Mouse (Mus musculus) thymus, postnatal 25 days (tissue): ENCODE measurements at regions not wholly inside any gene's neighbourhood (a gene's known extent, or its start where the extent isn't known, plus 50 kb on each side); places are given as distances from the start of the nearest gene placed in this dataset.

Experiments used
- DNase-seq: peaks from one replicate; pipeline ENCODE4 v3.0.0; 2022

DNA sequence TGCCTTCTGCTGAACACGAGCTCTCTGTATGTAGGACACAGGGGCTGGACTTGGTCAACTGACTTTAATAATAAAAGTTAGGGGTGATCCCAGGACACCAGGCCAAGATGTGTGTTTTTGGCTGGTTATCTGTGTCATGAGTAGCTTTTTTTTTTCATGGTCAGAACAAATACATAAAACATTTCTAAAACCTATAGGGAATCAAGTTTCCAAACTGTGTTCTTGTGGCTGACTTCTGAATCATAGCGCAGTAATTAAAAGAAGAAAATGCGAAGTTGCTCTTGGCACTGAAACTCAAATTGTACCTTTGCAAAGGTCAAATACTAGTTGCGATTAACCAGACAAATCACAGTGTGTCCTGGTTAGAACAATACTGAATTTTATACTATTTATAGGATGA, 189.5 kb upstream of the Maf start:
- no peak for DNase-seq

DNA sequence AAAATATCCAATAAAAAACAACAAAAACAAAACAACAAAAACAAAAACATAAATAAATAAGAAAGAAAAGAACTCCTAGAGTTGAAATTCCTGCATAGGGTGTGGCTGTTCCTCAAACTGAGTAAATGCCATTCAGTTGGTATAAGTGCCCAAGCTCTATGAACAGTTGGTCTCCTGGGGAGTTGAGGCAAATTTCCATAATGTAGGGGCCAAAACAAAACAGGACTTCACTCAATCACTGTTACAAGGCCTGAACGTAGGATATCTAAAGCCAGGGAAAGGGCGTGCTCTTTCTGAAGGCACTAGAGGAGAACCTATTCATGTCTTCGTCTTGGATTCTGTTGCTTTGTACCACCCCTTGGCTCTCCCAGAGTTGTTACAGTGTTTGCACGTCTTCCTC, 188.5 kb upstream of the Maf start:
- no peak for DNase-seq

DNA sequence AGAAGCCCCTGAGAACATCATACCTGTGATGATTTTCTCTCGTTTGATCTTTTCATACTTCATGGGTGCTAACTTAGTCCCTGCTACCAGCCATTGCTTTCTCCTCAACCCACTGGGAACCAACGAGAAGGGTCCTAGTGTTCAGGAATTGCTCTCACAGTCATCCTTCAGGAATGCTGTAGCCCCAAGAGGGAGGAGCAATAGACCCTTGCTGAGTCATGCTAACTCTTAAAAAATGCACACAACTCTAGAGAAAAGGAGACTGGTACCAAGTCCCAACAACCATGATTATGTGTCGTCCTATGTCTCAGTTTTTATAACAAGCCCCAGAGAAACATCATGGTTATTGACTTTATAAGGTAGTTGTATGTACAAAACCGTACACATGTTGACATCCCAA, 180.7 kb upstream of the Maf start:
- no peak for DNase-seq

DNA sequence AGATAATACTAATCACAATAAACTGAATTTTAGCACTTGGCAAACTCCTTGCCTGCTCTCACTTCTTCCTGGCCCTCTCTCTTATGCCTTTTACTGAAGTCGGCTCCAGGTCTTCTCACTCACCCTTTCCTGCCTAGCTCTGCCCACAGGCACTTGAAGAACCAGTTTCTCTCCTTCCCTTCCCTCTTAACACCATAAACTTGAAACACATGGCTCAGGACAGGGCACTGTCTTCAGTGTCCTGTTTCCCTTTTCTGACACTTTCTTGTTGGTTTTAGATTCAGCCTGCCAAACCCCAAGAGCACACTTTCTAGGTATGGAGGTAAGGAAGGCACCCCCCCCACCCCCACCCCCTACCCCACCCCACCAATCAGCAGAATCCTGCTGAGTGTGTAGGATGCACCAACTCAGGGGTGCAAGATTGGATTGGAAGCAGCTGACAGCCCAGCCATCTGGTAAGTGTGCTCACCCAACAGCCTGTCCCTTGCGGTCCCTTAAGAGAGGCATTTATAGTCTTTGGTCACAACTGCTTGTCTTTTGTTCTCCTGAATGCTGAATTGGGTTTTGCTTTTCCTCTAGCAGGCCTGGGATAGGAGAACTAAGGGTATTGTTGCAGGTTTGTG, 177.6 kb upstream of the Maf start:
- no peak for DNase-seq

DNA sequence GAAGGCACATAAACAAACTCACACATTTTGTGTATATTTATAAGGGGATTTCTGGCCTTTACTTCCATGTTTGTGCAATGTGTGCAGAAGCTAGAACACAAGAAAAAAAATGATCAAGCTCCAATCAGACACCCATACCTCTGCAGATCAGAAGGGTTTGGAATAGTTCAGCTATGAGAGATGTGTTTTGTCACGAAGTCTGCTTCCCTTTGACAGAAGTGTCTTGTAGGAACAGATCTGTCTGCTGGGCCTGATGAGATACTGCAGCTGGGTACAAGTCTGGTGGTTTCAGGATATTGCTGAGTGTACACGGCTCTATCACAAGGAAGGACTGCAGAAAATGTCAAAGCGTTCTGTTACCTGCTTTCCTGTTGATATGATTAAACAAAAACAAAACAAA, 176.2 kb upstream of the Maf start:
- no peak for DNase-seq

DNA sequence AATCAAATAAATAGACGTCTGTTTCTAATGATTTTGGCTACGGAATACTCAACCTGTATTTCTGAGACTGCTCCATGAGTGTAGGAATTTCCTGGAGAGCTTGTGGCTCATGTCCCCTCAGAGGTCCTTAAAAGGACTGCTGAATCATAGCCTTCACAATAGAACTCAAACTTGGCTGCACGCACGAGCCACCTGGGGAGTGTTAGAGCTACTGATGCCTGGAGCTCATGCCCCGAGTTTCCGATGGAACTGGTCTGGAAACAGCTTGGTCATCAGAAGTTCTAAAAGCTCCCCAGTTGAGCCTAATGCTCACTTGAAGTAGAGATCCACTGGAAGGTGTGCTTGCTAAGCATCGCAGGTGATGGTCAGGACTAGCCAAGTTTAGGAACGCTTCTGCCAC, 174.3 kb upstream of the Maf start:
- DNase-seq: no peak

DNA sequence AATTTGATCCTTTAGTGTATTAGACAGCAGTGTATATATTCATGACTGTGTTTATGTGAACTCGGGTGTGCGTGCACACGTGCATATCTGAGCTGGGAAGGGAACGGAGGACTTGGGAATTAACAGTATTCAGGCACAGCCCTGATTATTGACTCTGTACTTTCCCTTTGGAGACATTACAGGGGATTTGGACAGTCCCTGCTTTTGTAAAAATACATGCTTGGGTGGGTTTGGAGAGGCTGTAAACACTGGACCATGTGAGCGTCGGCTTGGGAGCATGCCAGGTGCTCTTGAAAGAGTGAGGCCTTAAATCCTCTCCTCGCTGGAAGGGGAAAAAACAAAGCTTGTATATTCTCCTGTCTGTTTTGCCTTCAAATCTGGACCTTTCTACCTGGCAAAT, 167.2 kb upstream of the Maf start:
- no peak for DNase-seq

DNA sequence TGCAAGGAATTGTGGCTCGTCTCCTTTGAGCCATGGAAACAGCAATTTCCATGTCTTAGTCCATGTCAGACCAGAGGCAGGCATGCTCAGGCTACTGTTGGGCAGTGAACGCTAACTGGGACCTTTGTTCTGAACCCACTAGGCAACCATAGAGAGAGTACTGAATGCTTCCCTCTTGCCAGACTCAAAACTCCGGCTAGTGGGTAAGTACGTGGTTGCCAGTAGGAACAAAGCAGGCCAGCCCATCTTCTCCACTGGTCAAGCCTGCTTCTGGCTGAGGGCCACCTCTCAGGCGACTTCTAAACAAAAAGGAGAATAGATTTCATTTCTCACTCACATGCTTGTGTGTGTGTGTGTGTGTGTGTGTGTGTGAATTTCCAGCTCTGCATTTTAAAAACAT, 163.8 kb upstream of the Maf start:
- DNase-seq: no peak

DNA sequence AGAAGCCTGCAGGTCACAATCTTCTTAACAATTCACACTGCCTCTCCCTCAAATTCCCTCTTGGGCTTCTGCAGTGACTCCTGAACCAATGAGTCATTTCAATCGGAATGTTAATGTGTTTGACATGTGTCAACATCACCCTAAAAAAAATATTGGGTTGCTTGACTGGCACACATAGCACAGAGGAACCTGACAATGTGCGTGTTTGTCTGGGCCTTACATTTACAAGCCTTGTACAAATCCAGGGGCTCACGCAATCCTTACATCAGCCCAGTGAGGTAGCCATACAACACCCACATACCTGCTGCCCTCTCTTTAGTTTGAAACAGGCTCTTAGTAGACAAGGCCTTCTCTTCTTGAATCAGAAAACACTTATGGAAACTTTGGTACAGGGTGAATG, 153.8 kb upstream of the Maf start:
- no peak for DNase-seq

DNA sequence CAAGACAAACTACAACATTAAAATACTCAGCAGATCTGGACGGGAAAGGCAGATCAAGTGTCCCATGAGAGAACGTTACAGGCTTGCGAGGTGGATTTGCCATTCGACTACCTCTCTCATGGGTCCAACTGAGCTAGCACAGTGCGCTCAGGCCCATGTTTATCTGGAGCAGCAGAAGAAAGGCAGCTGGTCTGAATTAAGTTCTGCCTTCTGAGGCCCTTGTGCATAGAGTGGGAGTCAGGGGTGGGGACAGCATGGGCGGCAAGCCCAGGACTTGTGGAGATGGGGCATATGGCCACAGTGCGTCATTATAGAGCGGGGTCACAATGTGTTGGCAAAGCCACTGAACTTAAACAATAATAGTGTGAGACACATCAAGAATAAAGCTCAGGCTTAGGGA, 151.8 kb upstream of the Maf start:
- DNase-seq: no peak

DNA sequence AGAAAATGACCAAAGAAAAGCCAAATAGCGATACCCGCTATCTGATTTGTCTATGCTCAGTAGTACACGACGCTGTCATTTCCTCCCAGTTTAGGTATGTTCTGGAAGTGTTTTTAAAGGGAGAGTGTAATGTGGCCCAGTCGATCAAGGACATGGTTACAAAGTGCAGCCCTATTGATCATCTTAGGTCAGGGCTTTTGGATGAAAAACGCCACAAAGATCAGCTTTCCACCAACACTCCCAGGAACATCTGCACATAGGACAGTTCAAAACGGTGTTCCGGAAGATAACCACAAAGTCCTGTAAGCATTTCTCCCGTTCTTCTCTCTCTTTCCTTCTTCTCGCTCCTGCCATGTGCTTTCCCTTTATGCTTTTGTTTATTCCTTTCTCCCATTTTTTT, 149.2 kb upstream of the Maf start:
- no peak for DNase-seq

DNA sequence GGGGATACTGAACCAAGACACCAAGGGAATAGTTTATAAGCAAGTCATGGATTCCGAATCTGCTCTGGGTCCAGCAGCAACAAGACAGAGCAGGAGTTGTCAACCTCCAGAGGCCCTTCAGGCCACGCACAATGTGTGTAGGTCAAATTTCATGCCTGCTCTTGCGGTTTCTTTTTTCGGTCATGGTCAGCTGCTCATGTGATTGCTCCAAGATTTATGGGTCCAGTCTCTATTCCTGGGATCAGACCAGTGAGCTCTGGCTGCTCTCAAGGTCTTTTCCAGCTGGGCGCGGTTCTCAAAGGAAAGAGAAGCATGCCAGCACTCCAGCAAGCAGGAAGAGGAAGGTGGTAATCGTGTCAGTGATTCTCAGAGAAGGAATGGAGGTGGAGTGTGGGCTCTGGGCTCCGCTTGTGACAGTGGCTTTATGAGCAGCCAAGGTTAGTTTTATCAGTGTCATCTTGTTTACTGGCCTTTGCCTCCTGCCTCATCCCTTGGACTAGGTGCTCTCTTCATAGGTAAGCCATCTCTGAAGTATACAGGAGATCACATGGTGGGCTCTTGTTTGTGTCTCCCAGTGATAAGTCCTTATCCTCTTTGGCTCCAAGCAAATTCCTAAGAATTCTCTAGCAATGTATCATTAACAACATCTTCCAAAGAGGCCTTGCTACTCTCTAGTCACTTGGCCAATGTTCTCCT, 148.5 kb upstream of the Maf start:
- no peak for DNase-seq

DNA sequence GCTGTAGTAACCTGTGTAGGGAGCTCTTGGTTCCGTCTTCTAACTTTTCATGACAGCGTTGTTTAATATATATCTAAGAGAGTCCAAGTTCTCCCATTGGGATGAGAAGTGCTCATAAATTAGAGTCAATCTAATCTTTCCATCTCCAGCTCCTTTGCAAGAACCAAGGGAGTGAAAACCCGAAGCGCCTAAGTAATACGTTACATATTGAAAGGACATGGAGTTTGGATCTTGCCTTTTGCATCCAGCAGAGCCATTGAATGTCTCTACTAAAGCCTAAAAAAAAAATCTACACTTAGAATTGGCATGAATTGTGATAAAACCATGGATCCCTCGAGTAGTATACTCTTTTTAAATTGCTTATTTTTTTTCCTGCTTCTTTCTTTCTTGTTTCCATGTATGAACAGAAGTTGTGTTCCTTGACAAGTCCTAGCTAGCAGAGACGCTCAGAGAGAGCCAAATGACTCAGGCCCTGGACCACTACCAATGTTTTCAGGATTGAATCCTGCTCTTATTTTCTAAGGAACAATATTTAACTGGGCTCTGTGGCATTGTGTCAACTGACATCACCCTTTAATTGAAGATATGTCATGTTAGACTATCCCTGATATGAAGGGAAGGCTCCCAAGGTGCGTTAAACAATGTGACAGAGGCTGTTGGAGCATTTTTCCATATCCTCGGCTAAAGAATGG, 146.8 kb upstream of the Maf start:
- DNase-seq: no peak

DNA sequence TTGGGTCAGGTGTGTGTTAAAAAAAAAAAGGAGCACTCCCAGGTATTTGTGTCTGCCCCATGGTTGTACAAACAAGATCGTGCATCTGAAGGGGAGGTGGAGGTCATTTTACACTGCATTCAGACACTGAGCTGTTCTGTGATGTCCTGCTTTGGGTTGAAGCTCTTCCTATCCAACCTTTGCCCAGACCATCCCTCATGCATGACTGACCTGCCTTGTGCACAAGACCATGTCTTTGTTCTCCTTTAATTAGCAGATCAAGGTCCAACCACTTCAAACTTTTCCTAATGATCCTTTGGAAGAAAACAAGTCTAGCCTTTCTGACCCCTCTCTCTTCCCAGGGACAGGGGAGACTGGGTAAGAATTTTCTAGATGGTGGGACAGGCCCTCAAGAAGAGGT, 143.0 kb upstream of the Maf start:
- no peak for DNase-seq

DNA sequence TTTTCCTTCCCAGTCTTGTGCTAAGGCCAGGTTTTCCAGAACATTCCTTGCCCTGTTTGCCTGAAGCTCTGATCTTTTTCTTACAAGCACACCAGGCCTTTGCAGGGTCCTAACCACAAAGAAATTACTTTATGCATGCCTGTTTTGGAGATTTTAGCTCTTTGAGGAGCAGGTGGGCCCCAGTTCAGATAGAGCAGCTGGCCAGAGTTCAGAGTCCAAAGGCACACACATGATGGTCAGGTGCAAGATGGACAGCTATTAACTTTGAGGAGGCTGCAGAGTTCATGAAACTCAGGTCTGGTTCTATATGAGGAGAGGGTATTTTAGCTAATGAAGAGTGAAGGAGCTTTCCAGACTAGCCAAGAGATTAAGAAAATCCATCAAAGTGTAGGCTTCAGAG, 125.8 kb upstream of the Maf start:
- no peak for DNase-seq

DNA sequence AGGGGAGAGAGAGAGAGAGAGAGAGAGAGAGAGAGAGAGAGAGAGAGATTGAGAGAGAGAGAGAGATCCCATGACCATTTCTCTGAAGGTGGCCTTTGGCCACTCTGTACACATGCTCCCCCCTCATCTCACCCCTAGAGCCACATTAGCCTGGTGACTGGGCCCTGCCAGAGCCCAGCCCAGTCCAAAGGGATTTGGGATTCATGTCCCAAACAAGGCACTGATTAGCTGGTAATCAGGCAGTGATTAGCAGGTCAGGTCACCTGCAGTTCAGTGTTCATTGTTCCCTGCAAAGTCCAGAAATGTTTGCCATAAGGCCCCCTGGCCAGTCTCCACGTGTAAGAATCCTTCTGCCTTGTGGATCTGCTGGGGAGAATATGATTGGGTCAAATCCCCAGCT, 124.1 kb upstream of the Maf start:
- no peak for DNase-seq

DNA sequence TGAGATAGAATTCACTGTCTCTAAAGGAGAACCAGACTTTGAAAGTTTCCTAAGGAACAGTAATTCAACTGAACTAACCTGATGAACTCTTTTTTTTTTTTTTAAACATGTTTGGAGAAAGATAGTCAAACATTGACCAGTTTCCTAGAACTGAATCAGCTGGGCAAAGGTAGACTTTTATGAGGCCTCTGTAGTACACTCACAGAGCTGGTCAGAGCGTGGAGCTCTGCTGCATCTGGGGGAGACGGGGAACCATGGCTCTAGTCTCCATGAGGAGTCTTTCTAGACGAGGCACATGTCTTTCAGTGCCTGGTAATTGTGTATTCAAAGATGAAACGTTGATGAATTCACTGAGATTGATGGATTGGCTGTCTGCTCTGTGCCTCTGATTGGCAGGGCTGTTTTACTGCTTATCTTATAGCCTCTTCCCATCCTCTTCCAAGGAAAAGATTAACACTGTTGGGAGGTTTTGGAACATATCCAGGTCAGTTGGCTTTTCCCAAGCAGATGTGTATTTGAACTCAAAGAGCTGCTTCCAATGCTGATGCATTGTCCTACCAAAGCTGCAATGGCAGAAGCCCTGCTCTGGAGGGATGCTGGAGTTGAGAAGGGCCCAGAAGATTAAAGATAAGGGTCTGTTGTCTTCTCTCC, 122.5 kb upstream of the Maf start:
- DNase-seq: no peak

DNA sequence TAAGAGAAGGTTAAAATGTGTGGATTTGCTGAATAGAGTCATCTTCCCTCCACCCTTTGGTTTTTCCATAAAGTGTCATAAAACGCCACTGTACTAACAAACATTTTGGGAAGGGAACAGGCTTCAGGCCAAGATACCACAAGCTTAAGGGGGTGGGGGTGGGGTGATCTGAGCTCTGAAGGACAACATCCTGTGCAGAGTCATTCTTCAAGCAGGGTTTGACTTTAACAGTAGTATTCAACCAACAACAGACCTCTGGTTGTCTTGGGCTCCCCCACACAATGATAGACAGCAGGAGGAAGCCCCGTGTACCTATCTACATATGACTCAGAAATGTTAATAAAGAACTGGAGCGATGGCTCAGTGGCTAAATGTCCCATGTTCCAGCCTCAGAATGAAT, 118.9 kb upstream of the Maf start:
- DNase-seq: no peak

DNA sequence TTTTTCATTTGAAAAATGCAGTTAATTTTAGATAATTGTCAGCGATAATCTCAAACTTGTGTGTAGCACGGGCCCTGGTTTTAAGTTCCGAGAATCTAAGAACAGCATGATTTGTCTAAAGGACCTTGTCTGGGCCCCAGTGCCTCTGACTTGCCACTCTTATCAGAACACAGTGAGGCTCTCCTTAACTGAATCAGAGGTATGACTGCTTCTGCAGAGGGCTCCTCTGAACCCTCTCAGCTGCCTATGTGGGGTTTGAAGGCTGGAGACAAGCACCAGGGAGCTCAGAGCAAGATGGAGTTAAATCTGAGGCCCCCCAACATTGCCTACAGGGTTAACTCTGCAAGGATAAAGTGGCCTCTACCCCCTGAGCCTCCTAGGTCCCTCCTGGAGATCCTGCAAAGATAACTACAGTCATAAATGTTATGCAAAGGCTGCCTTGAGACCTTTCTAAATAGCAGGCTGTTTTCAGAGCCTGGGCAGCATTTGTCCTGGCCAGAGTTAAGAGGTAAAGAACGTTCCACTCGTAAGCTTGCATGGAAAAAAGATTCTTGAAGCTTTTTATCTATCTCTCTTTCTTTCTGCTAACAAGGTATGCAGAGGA, 118.4 kb upstream of the Maf start:
- DNase-seq: no peak

DNA sequence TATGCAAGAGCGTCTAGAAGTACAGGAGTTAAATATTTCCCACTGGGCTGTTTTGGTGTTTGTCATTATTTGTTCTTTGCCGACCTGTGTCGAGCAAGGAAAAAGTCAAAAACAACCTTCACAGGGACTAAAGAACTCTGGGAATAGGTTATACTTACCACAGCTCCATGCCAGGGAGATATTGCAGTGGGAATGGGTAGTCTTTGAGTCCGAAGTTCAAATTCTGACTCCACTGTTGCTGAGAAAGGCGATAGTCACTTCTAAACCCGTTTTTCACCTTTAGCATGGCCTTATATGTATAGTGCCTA, 116.8 kb upstream of the Maf start:
- DNase-seq: no peak

DNA sequence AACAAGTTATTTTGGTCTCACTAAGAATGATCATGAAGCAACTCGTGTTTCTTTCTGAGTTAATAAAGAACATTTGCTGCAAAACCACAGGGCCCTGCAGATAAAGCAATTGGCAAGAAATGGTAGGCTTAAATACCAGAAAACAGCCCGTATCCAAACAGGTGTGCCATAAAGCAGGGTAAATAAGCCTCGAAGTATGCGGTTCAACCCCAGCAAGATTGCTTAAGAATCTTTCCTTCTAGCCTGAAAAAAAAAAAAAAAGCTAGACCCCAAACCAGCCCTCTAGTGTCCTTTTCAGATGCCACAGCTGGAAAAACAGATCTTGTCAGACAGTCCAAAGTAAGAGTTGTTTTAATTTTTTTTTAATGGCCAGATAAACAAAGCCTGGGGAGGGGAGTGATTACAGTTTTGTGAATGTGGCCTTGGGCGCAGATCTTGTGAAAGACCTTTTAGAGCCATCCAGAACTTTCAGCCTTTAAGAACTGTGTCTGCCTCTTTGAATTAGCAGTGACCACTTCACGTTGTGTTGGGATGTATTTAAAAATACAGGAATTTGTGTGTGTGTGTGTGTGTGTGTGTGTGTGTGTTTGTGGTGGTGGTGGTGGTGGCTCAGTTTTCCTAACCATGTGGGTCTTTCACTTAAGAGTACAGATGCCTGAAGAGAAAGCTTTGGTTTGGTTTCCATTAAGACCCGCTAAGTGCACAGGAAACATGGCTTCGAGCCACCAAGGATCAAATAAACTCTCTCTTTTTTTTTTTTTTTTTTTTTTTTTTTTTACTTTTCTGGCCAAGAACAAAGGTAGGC, 116.3 kb upstream of the Maf start:
- DNase-seq: no peak

DNA sequence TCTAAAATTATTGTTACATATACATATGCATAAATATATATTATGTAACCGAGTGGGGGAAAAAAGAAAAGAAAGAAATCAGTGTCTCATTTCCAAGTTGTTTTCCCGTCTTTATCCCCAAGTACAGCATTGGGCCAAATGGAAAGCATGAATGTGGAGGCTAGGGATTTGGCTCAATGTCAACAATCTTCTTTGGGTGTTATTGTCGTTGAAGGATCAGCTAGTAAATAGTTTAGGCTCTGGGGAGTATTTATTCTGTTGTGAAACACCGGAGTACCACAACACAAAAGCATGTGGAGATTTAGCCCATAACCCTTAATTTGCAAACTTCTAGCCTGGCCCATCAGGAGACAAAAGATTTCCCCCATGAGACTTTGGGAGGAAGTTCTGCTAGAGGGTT, 105.8 kb upstream of the Maf start:
- DNase-seq: no peak

DNA sequence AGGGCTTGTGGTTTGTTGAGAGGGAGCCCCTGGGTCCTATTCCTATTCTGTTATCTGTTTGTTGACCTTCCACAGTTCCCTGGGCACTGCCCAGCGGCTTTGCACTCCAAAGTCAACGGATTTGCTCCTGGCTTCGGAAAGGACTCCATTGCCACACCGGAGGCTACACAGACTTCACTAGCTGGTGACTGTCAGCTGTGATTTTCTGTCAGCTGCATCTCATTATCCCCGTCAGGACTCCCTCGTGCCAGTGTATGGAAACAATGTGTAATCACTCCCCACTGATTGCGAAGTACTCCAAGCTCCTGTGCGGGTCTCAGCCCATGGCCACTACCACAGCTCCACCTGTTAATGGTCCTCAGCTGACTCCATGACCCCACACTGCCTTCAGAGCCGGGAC, 99.0 kb upstream of the Maf start:
- DNase-seq: no peak
